Mouse (Mus musculus): ENCODE measurements around the gene Mfap5. TPM values are rescaled to one million over a fixed set of nuclear protein-coding genes. Genes with fewer than 3 reads are reported as not detected.

Gene Mfap5
- total and polyA plus RNA-seq, 3 experiments, result 0.15 to 0.42 (median 0.16) TPM

DNA sequence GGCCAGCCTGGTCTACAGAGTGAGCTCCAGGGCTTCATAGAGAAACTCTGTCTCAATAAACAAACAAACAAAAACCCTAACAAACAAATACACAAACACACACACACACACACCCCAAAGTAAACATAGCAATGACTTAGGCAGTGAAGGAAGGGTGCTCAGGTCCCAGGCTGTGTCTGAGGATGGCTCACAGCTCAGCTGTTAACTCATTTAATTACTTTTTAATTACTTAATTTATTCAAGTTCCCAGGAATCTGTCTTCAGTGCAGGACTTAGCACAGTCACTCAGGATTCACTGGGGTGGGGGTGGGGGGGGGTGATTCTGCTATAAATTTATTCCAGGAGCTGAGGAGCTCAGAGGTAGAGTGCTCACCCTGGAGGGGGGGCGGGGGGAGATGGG is 64.1 kb downstream of the Mfap5 start:
- TF ChIP-seq NRF1 (IDR thresholded peaks at IDR 0.05; ENCODE audit: low read depth, low read length) (no peak), SMC3 (IDR thresholded peaks at IDR 0.05; ENCODE audit: low read depth, low read length) (no peak), RCOR1 (conservative IDR thresholded peaks at IDR 0.05; ENCODE audit: low read depth, low read length) (no peak), ZMIZ1 (IDR thresholded peaks at IDR 0.05; ENCODE audit: low read depth, low read length) (no peak), TCF12 (IDR thresholded peaks at IDR 0.05; ENCODE audit: low read depth, low read length) (no peak), MAZ (IDR thresholded peaks at IDR 0.05; ENCODE audit: low read depth, low read length) (no peak), ZC3H11A (IDR thresholded peaks at IDR 0.05; ENCODE audit: low read depth, low read length) (no peak), RAD21 (IDR thresholded peaks at IDR 0.05; ENCODE audit: low read depth, low read length) (no peak), UBTF (IDR thresholded peaks at IDR 0.05; ENCODE audit: low read depth, low read length) (no peak), IRF4 (IDR thresholded peaks at IDR 0.05; ENCODE audit: low read depth, low read length) (no peak), MAX (IDR thresholded peaks at IDR 0.05; ENCODE audit: low read length) (no peak), E2F4 (IDR thresholded peaks at IDR 0.05; ENCODE audit: insufficient replicate concordance, low read depth, low read length) (no peak), MYC (IDR thresholded peaks at IDR 0.05; ENCODE audit: low read depth, low read length) (no peak), MXI1 (IDR thresholded peaks at IDR 0.05; ENCODE audit: low read depth, low read length) (no peak), NELFE (IDR thresholded peaks at IDR 0.05; ENCODE audit: low read depth, low read length) (no peak), ZKSCAN1 (IDR thresholded peaks at IDR 0.05; ENCODE audit: borderline replicate concordance, low read depth, low read length) (no peak), MEF2A (IDR thresholded peaks at IDR 0.05; ENCODE audit: borderline replicate concordance, low read depth, low read length) (no peak)
- no peaks in the 10 kb centered on the region for H3K27me3 ChIP-seq (replicated peaks)
- in situ Hi-C loops (cut with MboI; ENCODE audit: low pct_ligation_motif_present, low pct_unique_long_range_greater_than_20kb, low sequenced_read_pairs) (no loop called here), dilution Hi-C loops (cut with MboI; ENCODE audit: extremely low pct_ligation_motif_present, extremely low pct_unique_long_range_greater_than_20kb, low sequenced_read_pairs) (no loop called here)
- H3K4me1 ChIP-seq (ENCODE audit: control insufficient read depth in 1 of 2, insufficient read depth in 2 of 2), result peaks cover 10 to 40% of the 10 kb centered on the region in 2 experiments; a peak in 3 of 4 replicates
- no peak overlapping the region for H3K4me3 ChIP-seq (replicated peaks in 1 of 3; ENCODE audit: low read depth in 2 of 3, low read length in 2 of 3, poor library complexity in 1 of 3)
- H3K4me2 ChIP-seq (ENCODE audit: insufficient read depth, low read depth, poor library complexity, severe bottlenecking), result no peak overlapping the region
- H3K27ac ChIP-seq (ENCODE audit: insufficient read depth, low read depth), result no peak overlapping the region
- H3K36me3 ChIP-seq (replicated peaks in 1 of 2; ENCODE audit: control insufficient read depth in 1 of 2, insufficient read depth in 1 of 2, low read length in 1 of 2), result peaks cover 0 to 3% of the 10 kb centered on the region in 2 experiments
- H3K79me2 ChIP-seq (replicated peaks; ENCODE audit: control insufficient read depth, extremely low read depth, insufficient read depth, poor library complexity, severe bottlenecking), result no peaks in the 10 kb centered on the region
- H3K9me3 ChIP-seq (replicated peaks; ENCODE audit: low read length), result peaks cover 2% of the 10 kb centered on the region
- no peak overlapping the region for H3K9ac ChIP-seq (ENCODE audit: insufficient read depth, low read depth)
- no peak for DNase-seq (ENCODE audit: extremely low read depth)

DNA sequence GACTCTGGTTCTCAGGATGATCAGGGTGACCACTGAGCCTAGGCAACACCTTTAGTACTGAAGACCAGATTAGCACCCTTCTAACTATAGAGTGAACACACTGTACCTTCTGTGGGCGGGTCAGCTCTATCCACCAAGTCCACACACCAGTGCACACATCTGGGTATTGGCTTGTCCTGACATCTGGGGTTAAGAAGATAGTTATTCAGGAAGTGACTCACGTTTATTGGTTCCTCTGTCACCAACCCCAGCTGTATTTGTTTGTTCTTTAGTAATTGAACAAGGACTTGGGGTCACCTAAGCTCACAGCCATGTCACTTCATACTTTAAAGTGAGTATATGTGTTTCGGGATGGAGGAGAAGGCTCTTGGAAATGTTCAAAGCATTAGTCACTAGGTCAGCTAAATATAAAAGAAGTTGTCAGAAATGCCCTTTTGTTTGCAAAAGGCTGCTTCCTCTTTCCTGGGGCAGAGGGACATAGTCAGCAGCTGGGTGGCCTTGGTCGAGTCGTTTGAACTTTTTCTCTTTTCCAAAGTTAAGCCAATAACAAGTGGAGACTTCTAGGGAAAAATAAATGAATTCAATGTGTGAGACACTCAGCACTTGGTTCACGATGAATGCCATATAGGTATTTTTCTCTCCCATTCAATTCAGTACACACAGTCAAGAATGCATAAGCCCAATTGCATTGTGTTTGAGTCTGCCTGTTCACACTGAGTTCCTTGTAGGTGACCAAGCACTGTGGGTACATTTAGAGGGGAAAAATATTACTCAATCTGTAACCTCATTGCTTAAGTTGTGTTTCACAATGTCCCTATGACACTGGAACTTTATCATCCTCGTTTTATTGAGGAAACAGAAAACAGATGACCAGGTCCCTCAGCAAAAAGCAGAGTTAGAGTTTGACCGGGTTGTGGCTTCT is 65.3 kb downstream of the Mfap5 start:
- peaks cover 7 to 43% of the 10 kb centered on the region in 2 experiments; a peak in 3 of 4 replicates for H3K4me1 ChIP-seq (ENCODE audit: control insufficient read depth in 1 of 2, insufficient read depth in 2 of 2)
- in situ Hi-C loops (cut with MboI; ENCODE audit: low pct_ligation_motif_present, low pct_unique_long_range_greater_than_20kb, low sequenced_read_pairs), result no loop called here
- H3K79me2 ChIP-seq (replicated peaks; ENCODE audit: control insufficient read depth, extremely low read depth, insufficient read depth, poor library complexity, severe bottlenecking), result no peaks in the 10 kb centered on the region
- peak; percentile 61 for DNase-seq (ENCODE audit: extremely low read depth)
- H3K36me3 ChIP-seq (replicated peaks in 1 of 2; ENCODE audit: control insufficient read depth in 1 of 2, insufficient read depth in 1 of 2, low read length in 1 of 2), result peaks cover 0 to under 1% of the 10 kb centered on the region in 2 experiments
- no peaks in the 10 kb centered on the region for H3K27me3 ChIP-seq (replicated peaks)
- peak; percentile 70 for TF ChIP-seq ETS1 (conservative IDR thresholded peaks at IDR 0.05; ENCODE audit: low read depth, low read length)
- peak; percentile 74 for TF ChIP-seq BHLHE40 (IDR thresholded peaks at IDR 0.05; ENCODE audit: low read depth, low read length)
- TF ChIP-seq IRF4 (IDR thresholded peaks at IDR 0.05; ENCODE audit: low read depth, low read length), result no peak
- H3K4me3 ChIP-seq (replicated peaks in 1 of 3; ENCODE audit: low read depth in 2 of 3, low read length in 2 of 3, poor library complexity in 1 of 3), result no peak overlapping the region
- no peak overlapping the region for H3K9ac ChIP-seq (ENCODE audit: insufficient read depth, low read depth)
- dilution Hi-C loops (cut with MboI; ENCODE audit: extremely low pct_ligation_motif_present, extremely low pct_unique_long_range_greater_than_20kb, low sequenced_read_pairs), result no loop called here
- H3K4me2 ChIP-seq (ENCODE audit: insufficient read depth, low read depth, poor library complexity, severe bottlenecking), result peak overlapping the region; percentile 42; the same call in 1 of the 2 replicates
- H3K9me3 ChIP-seq (replicated peaks; ENCODE audit: low read length), result no peaks in the 10 kb centered on the region
- no peak overlapping the region for H3K27ac ChIP-seq (ENCODE audit: insufficient read depth, low read depth)
